ENCODE assay signal across 7 mouse cellular contexts in genomic region chr5:118459391-118459792, GRCm38 (mm10).
DNase-seq lines count a peak whose midpoint lies in the region; ATAC-seq lines count a peak whose summit lies in the region.

No protein-coding gene starts in this region.

- DNase-seq in ES-CJ7 (ENCODE audit: low read depth, low spot score), result peak; percentile 77
- DNase-seq in adrenal gland, postnatal 10 days, result peak; percentile 27
- peak; percentile 67 for DNase-seq in forelimb bud, embryonic 11.5 days (ENCODE audit: low read depth, low spot score)
- DNase-seq in kidney, postnatal 14 days, result peak; percentile 27
- DNase-seq in mesoderm, embryonic 11.5 days (ENCODE audit: low read depth, low spot score), result peak; percentile 73
- DNase-seq in frontal cortex, postnatal 36 days (ENCODE audit: low spot score in 2 of 2), result no peak

- no peak for ATAC-seq in monocyte, adult 5-6 weeks (replicated peaks; ENCODE audit: insufficient number of reproducible peaks, low FRiP score, low TSS enrichment, poor library complexity, severe bottlenecking)

Comparison
In these comparisons a context has a peak if more than half of its experiments do, and no peak if none do; other contexts are left out.
1. DNase-seq: peak in ES-CJ7 (single experiment), adrenal gland, postnatal 10 days (single experiment), forelimb bud, embryonic 11.5 days (single experiment), kidney, postnatal 14 days (single experiment) and mesoderm, embryonic 11.5 days (single experiment); none in frontal cortex, postnatal 36 days (0 of 2).